Mouse (Mus musculus) heart, postnatal 4 days (tissue): ENCODE data around the gene Epb41. TPM values are rescaled to one million over a fixed set of nuclear protein-coding genes. Genes with fewer than 3 reads are reported as not detected.

Source experiments
- DNase-seq: peaks from one replicate; pipeline ENCODE4 v3.0.0; 2021
- total RNA-seq, 2 experiments: library from RNA; stranded (reverse); gene quantifications; 2 replicates each; pipeline ENCODE4 v1.2.3; 2021

Gene Epb41
- total RNA-seq, 2 experiments from 2014 or later: 88.1 to 142 TPM

- DNase-seq: no peak
Observed at GRCm38 (mm10) chr4:132043726-132044125, 31.4 kb downstream of the Epb41 start.

DNA sequence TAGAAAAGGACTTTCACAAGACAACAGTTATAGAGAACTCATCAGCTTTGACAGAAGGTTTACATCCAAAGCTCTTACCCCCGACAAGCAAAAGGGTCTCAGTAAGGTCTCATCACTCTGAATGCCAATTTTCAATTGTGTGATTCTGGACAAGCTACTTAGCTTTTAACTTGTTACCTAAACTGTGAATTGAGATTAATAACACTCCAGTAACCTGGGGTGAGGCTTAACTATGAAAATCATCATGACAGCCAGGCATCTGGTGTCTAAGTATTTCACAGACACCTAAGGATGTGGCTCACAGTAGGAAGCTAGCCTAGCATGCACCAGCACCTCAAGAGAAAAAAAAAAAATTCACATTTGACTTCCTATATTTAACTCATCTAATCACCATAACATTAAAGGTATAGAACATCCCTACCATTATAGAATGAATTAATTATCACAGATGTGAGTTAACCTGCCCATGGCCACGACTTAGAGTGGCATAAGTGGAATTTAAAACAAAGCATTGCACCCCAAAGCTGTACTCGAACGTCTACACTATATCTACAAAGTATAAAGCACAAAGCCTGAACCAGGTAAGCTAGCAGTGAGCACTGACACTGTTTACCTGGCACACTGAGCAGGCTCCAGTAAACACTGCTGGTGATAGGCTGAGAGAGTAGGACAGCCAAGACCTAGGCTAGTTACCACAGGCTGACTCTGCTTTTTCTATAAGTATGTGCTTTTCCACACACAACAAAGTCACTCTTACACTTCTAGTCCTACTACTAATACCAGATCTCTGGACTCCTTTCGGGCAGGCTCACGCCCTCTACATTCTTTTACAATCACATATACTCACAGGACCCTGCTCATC is 33.4 kb downstream of the Epb41 start:
- DNase-seq: no peak

DNA sequence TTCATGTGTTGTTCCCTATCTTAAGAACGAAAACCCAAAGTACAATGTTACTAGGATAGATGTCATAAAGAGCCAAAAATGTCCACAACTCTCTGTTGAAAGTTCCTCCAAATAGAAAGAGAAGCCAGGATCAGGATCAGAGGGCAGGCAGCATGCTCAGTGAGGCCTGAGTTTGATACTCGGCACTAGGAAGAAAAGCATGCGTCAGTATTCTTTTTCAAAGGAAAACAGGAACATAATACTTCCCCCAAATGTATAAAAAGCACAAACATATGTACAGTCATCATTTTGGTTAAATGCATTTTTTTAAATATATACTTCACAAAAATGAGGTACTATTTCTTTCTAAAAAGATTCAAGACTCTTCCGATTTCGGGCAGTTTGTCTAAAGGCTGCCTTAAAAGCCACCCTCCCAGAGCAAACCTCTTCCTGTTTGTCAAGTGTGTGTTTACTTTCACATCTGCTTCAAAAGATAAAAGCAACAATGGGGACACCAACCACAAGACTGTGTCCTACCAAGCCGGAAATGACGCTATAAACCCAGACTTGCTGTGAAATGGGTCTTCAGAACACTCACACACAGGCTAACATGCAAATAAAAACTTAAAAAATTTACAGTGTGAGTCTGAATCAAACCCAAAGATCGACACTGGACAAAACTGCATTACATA is 35.0 kb downstream of the Epb41 start:
- no peak for DNase-seq

DNA sequence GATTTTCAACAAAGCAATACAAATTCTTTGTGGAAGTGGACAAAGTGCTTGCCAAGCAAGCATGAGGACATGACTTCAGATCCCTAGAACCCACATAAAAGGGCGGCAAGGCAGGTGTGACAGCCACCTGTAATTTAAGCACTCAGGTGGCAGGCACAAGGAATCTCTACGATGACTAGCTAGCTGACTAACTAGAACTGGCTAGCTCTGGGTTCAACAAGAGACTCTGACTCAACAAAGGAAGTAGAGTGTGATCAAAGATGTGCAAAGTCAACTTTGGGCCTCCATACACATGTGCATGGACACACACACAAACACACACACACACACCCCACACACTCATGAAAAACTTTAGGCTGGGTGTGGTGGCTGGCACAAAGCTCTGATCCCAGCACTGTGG is 35.6 kb downstream of the Epb41 start:
- no peak for DNase-seq

GRCm38 (mm10) chr4:132038809-132039208 is 36.3 kb downstream of the Epb41 start:
- no peak for DNase-seq

- no peak for DNase-seq
Observed at GRCm38 (mm10) chr4:132037991-132038390, 37.1 kb downstream of the Epb41 start.

DNA sequence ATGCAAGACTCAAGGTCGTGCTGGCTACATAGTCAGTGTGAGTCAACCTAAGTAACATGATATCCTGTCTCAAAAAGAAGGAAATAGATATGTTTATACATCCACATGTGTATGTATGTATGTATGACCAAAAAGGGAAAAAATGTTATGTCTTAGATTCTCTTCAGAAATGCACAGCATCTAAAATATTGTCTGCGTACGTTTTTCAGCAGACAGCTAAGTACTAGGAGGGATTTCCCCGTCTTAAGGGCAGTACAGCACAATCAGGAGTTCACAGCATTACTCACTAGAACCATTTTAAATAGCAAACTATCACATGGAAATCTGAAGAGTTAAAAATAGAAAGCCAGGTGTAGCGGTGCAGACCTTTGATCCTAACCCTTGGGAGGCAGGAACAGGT is 38.0 kb downstream of the Epb41 start:
- no peak for DNase-seq

DNA sequence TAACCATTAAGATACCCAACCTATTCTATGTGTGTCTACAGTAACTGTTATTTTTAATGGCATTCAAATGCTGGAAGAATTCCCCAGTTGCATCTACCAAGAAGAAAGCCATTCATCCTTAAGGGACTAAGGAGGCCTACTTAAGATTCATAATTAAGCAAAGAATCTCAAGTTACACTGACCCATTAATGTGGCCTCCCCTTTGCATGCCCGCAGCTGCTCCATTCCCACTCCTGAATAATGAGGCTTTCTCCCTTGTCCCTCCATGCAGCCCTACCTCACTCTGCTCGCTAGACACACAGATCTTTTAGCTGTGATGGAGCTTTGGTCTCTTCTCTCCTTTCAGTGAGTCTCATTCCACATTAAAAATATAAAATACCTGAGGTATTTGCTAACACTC is 40.9 kb downstream of the Epb41 start:
- no peak for DNase-seq

GRCm38 (mm10) chr4:132033183-132033582 is 41.9 kb downstream of the Epb41 start:
- no peak for DNase-seq

GRCm38 (mm10) chr4:132029851-132030741 is 45.0 kb downstream of the Epb41 start:
- no peak for DNase-seq

GRCm38 (mm10) chr4:132027806-132028205 is 47.3 kb downstream of the Epb41 start:
- no peak for DNase-seq

- DNase-seq: no peak
Observed at GRCm38 (mm10) chr4:132027167-132027566, 48.0 kb downstream of the Epb41 start.

DNA sequence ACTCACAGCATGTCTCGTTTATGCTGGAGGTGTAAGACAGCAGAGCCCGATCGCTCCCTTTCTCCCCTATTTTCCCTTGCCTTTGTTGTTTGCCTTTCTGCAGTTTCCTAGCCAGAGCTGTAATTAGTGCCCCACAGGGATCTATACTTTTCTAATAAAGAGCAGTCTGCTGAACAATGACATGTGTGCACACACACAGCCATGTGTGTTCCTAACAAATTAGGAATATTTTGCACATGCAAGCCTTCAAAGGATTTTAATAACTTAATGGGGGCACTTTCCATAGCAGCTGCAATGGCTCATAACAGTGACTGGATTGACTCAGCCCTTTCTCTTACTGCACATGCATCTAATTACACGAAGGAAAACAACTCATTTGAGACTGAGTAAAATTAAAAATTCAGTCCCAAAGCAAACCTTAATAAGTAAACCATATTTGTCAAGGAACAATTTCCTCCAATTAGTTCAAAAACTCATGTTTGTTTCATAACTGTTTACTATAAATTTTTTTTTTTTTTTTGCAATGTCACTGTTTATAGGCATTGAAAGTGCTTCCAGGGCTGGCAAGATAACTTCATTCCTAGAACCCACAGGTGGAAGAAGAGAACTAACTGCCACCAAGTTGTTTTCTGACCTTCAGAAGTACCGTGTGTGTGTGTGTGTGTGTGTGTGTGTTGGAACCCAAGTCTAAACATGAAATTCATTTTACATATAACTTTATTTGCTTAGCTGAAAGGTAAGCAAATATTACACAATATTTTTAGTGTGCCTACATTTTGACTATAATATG is 49.2 kb downstream of the Epb41 start:
- DNase-seq: no peak

DNA sequence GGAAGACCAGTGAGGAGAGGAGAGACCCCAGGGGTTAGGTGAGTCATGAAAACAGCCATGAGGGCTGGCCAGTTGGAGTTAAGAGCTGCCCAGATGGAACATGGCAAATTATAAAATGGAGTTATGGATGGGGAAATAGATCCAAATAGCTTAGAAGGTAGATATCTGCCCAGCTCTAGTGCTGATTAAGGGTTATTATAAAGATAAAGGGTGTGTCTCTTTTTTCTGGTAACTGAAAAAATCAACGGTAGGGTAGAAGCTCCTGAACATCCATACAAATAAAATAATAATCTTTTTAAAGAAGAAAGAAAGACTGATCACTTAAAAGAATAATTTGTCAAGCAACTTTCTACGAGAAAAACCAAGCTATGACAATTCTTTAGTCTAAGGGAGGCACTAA is 49.9 kb downstream of the Epb41 start:
- DNase-seq: no peak

DNA sequence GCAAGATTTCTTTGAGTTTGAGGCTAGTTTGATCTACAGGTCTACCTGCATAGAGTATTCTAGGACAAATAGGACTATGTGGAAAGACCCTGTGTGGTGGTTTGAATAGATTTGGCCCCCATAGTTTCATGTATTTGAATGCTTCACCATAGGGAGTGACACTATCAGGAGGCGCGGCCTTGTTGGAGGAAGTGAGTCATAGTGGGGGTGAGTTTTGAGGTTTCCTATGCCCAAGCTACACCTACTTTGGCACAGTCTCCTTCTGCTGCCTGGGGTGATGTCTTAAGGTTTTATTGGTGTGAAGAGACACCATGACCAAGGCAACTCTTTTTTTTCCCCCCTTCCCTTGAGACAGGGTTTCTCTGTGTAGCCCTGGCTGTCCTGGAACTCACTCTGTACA is 51.3 kb downstream of the Epb41 start:
- DNase-seq: no peak

DNA sequence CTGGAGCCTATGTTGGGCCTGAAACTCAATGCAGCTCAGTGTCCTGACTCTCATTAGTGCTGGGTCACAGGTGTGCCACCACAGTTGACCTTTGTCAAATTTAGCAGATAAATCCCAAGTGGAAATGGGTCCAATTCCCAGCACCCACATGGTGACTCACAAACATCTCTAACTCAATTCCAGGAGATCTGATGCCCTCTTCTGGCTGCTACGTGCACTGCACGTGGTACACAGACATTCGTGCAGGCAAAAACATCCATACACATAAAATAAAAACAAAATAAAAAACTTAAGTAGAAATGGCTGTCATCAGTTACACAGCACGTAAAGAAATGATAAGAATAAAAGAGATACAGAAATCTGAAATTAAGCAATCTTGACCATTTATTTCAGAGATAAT is 52.5 kb downstream of the Epb41 start:
- DNase-seq: no peak

GRCm38 (mm10) chr4:132021883-132022282 is 53.2 kb downstream of the Epb41 start:
- no peak for DNase-seq

GRCm38 (mm10) chr4:132018547-132018946 is 56.6 kb downstream of the Epb41 start:
- no peak for DNase-seq

DNA sequence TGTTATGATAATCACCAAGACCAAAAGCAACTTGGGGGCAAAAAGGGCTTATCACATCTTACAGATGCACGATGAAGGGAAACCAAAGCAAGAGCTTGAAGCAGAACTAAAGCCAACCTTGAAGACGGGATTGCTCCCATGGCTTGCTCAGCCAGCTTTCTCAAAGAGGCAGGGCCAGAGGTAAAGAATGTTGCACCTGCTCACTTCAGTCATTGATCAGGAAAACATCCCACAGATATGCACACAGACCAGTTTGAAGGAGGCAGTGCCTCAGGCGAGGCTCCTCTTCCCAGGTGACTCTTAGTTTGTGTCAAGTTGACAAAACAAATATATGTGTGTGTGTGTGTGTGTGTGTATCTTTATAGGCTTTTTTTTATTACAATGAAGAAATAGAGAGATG is 59.7 kb downstream of the Epb41 start:
- DNase-seq: no peak

DNA sequence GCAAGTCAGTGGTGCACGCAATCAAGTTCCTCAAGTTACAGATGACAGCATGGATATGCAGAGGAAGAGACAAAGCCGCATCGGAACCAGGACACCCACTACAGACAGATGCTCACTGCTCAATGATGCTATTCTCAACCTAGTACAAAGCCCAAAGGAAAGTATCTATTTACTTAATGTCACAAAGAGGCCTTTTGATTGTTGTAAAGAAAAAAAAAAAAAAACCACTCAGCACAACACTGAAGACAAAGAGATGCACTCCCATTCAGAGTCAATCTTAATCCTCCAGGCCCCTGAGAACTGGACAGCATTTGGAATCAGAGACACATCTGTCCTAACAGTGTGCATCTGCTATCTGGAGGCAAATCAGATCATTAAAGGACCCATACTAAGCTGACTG is 63.5 kb downstream of the Epb41 start:
- no peak for DNase-seq

GRCm38 (mm10) chr4:132010416-132010815 is 64.7 kb downstream of the Epb41 start:
- DNase-seq: no peak

- DNase-seq: no peak
Observed at GRCm38 (mm10) chr4:132008191-132008590, 66.9 kb downstream of the Epb41 start.
